Mouse (Mus musculus): ENCODE results near the gene Gli2. TPM values are rescaled to one million over a fixed set of nuclear protein-coding genes. Genes with fewer than 3 reads are reported as not detected.
A peak's percentile ranks its signal among the peaks of the same experiment; 100 is the strongest.

Gli2 gene
- polyA plus RNA-seq, 1 experiment, result 4.6 TPM

- no peak for DNase-seq (ENCODE audit: low spot score)
Observed at GRCm38 (mm10) chr1:118994482-118995105, 58.8 kb downstream of the Gli2 start.

GRCm38 (mm10) chr1:118993775-118994174 lies 59.6 kb downstream of the Gli2 start:
- DNase-seq (ENCODE audit: low spot score), result no peak

DNA sequence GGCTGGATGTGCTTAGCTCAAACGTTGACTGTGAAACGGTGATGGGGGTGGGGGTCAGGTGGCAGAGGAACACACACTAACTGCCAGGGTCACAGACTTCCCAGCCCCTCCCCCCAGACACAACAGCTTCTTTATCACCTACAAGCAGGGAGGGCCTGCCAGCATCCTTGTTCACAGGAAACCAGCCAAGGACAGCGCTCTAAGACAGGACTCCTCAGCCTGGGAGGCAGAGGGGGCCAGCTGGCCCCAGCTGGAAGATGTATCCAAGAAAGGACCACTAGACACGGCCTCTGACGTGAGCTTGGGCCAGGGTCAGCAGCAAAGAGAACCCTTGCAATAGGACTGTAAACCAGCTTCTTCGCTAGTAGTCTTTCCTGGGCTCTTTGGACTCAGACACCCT lies 65.1 kb downstream of the Gli2 start:
- no peak for DNase-seq (ENCODE audit: low spot score)

- DNase-seq (ENCODE audit: low spot score), result no peak
Observed at GRCm38 (mm10) chr1:118987538-118987937, 65.9 kb downstream of the Gli2 start.

DNA sequence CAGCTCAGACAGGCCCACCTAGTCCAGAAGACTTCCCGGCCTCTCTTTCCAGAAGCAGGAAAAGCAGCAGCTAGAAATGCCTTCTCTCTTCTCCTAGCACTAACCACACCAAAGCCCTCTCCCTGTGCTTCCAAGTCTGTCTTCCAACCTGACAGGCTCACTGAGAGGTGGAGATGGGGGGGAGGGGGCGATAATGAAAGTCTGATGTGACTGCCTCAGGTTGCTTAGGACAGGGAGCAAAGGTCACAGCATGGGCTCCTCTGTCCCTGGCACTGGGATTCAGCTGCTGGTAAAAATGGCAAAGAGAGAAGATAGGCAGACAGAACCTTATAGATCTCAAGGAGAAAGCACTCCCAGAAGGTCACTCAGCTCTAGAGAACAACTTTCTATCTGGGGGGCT lies 70.0 kb downstream of the Gli2 start:
- DNase-seq (ENCODE audit: low spot score), result no peak

GRCm38 (mm10) chr1:118982805-118983211 lies 70.6 kb downstream of the Gli2 start:
- DNase-seq (ENCODE audit: low spot score), result no peak

DNA sequence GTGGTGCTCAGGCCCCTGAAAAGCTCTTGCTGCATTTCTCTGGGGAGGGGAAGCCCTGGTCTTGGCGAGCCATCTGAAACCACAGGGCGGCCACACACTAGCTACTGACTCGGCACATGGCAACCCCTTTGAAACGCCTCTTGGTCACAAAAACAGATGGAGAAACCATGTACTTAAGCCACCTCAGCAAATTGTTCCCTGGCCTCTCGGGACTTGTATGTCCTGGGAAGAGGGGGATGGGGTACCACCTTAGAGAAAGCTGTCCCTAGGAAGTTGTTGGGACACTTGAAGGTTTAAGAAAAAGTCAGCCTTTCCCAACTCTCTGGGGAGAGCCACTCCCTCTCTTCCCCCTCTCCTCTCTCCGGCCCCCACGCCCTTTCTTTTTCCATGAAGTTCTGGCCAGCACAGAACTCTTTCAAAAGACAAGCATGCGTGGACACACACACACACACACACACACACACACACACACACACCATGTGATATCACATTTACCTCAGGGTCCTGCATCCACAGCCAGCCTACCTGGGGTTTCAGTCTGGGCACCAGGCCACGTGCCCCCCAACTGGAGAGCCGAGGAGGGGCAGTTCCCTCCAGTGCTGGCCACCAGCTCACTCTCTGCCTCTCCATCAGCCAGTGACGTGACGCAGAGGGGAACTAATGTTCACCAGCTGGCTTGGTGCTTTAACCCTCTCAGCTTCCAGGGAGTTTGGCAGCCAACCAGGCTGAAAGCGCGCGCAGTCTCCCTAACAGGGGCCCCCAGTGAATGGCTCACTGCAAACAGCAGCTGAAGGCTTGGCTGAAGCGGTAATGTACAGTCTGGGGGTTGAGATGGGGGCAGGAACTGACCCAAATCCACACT lies 71.2 kb downstream of the Gli2 start:
- DNase-seq (ENCODE audit: low spot score), result no peak

- DNase-seq (ENCODE audit: low spot score), result no peak
Observed at GRCm38 (mm10) chr1:118980636-118981035, 72.8 kb downstream of the Gli2 start.

DNA sequence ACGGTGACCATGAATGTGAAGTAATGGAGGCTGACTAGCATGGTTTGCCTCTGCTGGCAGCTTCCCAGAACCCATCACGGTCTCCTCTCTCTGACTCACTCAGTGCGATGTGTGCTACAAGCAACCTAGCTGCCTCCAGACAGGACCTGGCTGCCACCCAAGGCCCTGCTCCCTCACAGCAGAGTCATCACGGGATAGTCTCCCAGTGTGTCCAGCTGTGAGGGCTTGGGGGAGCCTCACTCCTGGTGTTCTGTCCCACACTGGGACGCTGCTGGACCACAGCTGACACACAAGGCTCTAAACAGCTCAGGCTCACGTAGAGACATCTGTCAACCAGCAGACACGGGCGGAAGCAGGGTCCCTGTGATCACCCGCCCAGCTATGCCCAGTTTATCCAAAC lies 76.8 kb downstream of the Gli2 start:
- DNase-seq (ENCODE audit: low spot score), result peak; percentile 49

DNA sequence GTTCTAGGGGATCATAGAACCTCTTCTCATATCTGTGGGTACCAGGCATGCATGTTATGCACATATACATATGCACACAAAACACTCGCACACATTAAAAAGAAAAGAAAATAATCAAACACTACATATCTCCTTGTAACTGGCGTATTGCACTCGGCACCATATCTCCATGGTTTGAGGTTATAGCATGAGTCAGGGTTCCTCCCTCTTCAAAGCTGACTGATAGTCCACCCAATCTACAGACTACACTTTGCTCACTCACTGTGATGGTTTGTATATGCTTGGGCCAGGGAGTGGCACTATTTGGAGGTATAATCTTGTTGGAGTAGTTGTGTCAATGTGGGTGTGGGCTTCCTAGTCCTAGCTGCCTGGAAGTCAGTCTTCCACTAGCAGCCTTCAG lies 78.0 kb downstream of the Gli2 start:
- no peak for DNase-seq (ENCODE audit: low spot score)

DNA sequence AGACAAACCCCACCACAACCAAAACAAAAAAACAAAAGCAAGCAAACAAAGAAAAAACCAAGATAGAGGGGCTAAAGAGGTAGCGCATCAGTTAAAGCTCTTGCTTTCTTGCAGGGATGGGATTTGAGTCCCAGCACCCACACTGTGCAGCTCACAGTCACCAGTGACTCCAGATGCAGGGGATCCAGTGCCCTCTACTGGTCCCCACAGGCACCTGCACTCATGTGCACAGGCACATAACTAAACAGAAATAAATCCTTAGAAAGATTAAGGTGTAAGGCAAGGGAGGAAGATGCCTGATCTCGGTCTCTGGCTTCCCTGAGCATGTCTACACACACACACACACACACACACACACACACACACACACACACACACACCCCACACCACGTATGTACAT lies 83.4 kb downstream of the Gli2 start:
- no peak for DNase-seq (ENCODE audit: low spot score)

- no peak for DNase-seq (ENCODE audit: low spot score)
Observed at GRCm38 (mm10) chr1:118969409-118969808, 84.0 kb downstream of the Gli2 start.

GRCm38 (mm10) chr1:118968661-118969179 lies 84.7 kb downstream of the Gli2 start:
- DNase-seq (ENCODE audit: low spot score), result no peak

GRCm38 (mm10) chr1:118967976-118968375 lies 85.4 kb downstream of the Gli2 start:
- DNase-seq (ENCODE audit: low spot score), result no peak

DNA sequence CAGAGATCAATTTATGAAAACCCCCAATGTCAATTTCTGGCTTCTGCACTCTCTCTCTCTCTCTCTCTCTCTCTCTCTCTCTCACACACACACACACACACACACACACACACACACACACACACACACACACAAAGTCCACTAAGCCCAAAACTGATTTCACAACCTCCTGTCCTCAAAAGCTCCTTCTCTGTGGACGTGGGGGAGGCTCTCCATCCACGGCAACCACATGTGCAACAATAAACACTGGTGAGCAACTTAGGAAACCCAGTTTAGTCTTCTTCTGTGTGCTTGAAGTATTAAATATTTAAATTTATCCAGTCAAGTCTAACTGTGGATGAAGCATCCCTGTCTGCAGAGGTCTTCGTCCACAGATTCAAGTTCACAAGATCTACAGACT lies 86.1 kb downstream of the Gli2 start:
- no peak for DNase-seq (ENCODE audit: low spot score)

GRCm38 (mm10) chr1:118958644-118959043 lies 94.8 kb downstream of the Gli2 start:
- DNase-seq (ENCODE audit: low spot score), result no peak

GRCm38 (mm10) chr1:118955791-118956190 lies 97.6 kb downstream of the Gli2 start:
- no peak for DNase-seq (ENCODE audit: low spot score)

DNA sequence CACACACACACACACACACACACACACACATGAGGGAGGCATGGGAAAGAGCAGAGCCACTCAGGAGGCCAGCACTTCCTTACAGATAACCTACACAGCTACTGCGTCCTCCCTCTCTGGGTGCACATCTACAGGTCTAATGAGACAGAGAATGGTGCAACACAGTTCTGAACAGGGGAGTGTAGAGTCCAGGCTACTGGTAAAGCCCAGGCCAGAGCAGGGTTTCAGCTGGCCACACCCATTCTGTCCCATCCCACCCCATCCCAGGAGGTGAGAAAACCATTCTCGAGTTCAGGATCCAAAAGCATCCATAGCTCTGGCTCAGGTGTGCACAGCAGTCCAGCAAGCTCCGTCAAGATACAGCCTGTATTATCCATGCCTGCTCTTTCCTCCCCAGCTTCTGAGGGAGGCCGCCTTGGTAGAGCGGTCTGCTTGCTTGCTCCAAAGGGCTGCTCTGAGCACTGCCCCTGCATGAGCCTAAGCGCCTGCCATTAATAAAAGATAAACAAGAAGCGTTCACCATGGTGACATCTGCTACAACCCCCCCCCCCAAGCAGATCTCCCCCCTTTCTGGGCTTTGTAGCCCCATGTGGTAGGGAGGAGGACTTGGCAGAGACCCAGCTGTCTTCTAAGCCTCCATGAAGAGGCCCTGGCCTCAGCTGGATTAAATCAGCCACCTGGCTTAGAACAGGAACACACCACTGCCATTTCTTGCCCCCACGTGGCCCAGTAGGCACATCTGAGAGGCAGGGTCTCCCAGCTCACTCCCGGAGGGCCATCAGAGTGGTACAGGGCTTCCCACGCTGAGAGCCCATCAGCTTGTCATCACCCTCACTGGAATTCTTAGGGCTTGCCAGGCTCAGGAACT lies 98.8 kb downstream of the Gli2 start:
- no peak for DNase-seq (ENCODE audit: low spot score)

DNA sequence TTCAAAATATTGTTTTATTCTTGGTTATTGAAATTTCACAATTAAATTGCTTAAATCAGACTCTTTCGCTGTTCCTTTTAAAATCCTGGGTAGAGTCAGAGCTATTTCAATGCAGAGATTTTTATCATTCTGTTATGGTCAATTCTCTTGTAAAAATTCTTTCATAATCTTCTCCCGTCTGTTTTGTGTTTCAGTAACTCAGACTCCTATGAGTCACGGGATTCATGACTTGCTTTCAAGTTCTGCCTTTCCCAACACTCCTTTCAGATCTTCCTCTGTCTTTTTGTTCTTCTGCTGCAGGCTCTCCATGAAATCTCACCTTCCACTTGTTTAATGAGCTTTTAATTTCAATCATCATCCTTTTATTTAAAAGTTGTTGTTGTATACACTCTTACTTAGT lies 100.4 kb downstream of the Gli2 start:
- no peak for DNase-seq (ENCODE audit: low spot score)

GRCm38 (mm10) chr1:118952318-118952717 lies 101.1 kb downstream of the Gli2 start:
- no peak for DNase-seq (ENCODE audit: low spot score)

- DNase-seq (ENCODE audit: low spot score), result no peak
Observed at GRCm38 (mm10) chr1:118948407-118948806, 105.0 kb downstream of the Gli2 start.

DNA sequence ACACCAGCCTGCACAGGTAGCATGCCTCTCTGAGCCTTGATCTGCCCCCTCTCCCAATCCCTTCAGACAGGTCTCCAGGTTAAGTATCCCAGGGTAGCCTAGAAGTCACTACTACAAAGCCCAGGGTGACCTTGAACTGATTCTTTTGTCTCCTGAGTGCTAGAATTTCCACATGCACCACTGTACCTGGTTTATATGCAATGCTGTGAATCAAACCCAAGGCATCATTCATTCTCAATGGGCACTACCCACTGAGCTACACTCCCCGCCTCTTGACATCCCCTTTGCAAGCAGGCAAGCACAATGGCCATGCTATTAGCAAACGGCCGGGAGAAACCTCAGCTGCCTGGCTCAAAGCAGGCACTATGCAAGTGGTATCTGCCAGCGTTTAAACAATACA lies 106.2 kb downstream of the Gli2 start:
- DNase-seq (ENCODE audit: low spot score), result no peak

Measured in urinary bladder, adult 2 months (tissue).